Mouse (Mus musculus) forebrain, embryonic 11.5 days (tissue): Measurements from ENCODE around the gene Gnb5. TPM values are rescaled to one million over a fixed set of nuclear protein-coding genes. Genes with fewer than 3 reads are reported as not detected.

Experiments used
- ATAC-seq: fragments of 200-750 bp; cut with Nextera tagmentation; replicated peaks from 2 replicates; pipeline ENCODE4 v1.8.0; 2017; ENCODE audit warnings: moderate TSS enrichment; ENCODE audit not compliant: low FRiP score
- DNase-seq: peaks from one replicate; pipeline ENCODE4 v3.0.0-alpha.2; 2017; ENCODE audit warnings: low spot score
- H3K27ac ChIP-seq: fragments of 300-500 bp; sonication (generic); 2 replicates; pipeline ENCODE4 v1.5.1; 2014; ENCODE audit warnings: low read depth, low read length
- H3K27me3 ChIP-seq: fragments of 300-500 bp; sonication (generic); 2 replicates; pipeline ENCODE4 v1.6.1; 2014; ENCODE audit warnings: mild to moderate bottlenecking, low read length, mixed read lengths; ENCODE audit not compliant: control insufficient read depth, insufficient read depth
- H3K36me3 ChIP-seq: fragments of 300-500 bp; sonication (generic); 2 replicates; pipeline ENCODE4 v1.6.1; 2014; ENCODE audit warnings: mild to moderate bottlenecking, low read length, moderate library complexity, mixed read lengths; ENCODE audit not compliant: control insufficient read depth, insufficient read depth
- H3K4me1 ChIP-seq: fragments of 300-500 bp; sonication (generic); replicated peaks from 2 replicates; pipeline ENCODE4 v1.6.1; 2014; ENCODE audit warnings: low read length, mixed read lengths; ENCODE audit not compliant: control insufficient read depth, insufficient read depth
- H3K4me2 ChIP-seq: fragments of 300-500 bp; sonication (generic); 2 replicates; pipeline ENCODE4 v1.6.1; 2014; ENCODE audit warnings: low read depth, mild to moderate bottlenecking, low read length, moderate library complexity, mixed read lengths; ENCODE audit not compliant: severe bottlenecking
- H3K4me3 ChIP-seq: fragments of 300-500 bp; sonication (generic); 2 replicates; pipeline ENCODE4 v1.5.1; 2014; ENCODE audit warnings: low read depth, low read length
- H3K9ac ChIP-seq: fragments of 300-500 bp; sonication (generic); 2 replicates; pipeline ENCODE4 v1.6.1; 2014; ENCODE audit warnings: low read length
- H3K9me3 ChIP-seq: fragments of 300-500 bp; sonication (generic); 2 replicates; pipeline ENCODE4 v1.6.1; 2016; ENCODE audit warnings: low read length, mixed read lengths; ENCODE audit not compliant: control insufficient read depth
- WGBS: fragments of 180-500 bp; shearing (Covaris S2); extraction: QIAGEN DNeasy Blood & Tissue Kit; methylation state at CpG from one replicate; pipeline ENCODE4 v1.1.7; 2014; 5-methylcytosine and 5-hydroxymethylcytosine counted together
- polyA plus RNA-seq: library from polyadenylated mRNA; unstranded; fragments of >200 nt; fragmentation: Nextera tagmentation; extraction: Ambion mirVana; gene quantifications from 2 replicates; pipeline ENCODE4 v1.2.1, GENCODE M21; 2014

Gnb5 gene
- polyA plus RNA-seq, 1 experiment from 2014 or later = 34.1 TPM

DNA sequence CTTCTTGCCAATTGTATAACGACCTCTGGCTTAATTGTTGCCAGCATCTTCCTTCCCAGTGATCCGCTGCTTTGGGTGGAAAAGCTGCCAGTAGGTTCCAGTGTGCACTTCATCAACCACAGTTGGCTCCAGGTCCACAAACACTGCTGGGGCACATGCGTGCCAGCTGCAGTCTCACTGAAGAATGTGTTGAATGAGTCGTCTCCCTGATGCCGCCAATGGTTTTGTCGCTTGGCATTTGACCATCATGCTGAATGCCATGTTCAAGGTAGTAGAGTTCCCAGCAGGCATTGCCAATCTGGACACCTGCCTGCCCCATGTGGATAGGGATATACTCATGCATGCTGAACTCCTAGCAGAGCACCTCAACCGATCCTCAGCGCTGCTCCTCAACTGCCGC lies 69.5 kb downstream of the Gnb5 start:
- H3K4me1 ChIP-seq = no peaks in the 10 kb centered on the region
- H3K36me3 ChIP-seq = no peaks in the 10 kb centered on the region
- DNase-seq (no peak), ATAC-seq (no peak)
- no peaks in the 10 kb centered on the region; the same call in 1 of the 2 replicates for H3K9me3 ChIP-seq
- H3K4me3 ChIP-seq = no peak overlapping the region
- no peak overlapping the region for H3K27ac ChIP-seq
- no peak overlapping the region for H3K4me2 ChIP-seq
- no peak overlapping the region for H3K9ac ChIP-seq
- WGBS = 96% methylated on average over 9 of the region's 9 CpGs
- no peaks in the 10 kb centered on the region for H3K27me3 ChIP-seq

- H3K4me2 ChIP-seq = no peak overlapping the region
- H3K4me3 ChIP-seq = no peak overlapping the region
- no peaks in the 10 kb centered on the region for H3K9me3 ChIP-seq
- H3K9ac ChIP-seq = no peak overlapping the region
- WGBS = 65% methylated on average over 1 of the region's 1 CpGs
- H3K36me3 ChIP-seq = no peaks in the 10 kb centered on the region
- no peak overlapping the region for H3K27ac ChIP-seq
- ATAC-seq (no peak), DNase-seq (no peak)
- H3K27me3 ChIP-seq = no peaks in the 10 kb centered on the region
- no peaks in the 10 kb centered on the region for H3K4me1 ChIP-seq
Observed at GRCm38 (mm10) chr9:75376428-75376827, 70.3 kb downstream of the Gnb5 start.

- WGBS = 85% methylated on average over 2 of the region's 2 CpGs
- DNase-seq = no peak
Observed at GRCm38 (mm10) chr9:75378774-75379173, 72.7 kb downstream of the Gnb5 start.

DNA sequence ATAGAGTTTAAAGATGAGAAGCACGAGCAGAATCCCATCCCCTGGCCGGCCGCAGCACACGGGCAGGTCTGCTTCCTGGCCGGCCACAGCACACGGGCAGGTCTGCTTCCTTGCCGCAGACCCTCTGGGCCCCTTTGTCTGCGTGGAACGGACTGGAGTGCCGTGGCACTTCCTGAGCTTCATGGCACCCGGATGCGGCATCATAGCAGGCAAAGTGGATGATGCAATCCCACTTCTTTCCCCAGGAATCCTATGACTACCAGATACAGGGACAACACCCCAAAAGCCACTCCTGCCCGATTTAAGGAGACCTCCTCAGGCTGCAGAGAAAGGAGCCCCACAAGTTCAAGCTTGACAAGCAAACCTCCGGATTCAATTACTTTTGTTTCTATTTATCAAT lies 76.7 kb downstream of the Gnb5 start:
- DNase-seq = no peak
- Histone ChIP-seq H3K4me2 (no peak overlapping the region), H3K4me1 (no peaks in the 10 kb centered on the region), H3K27me3 (no peaks in the 10 kb centered on the region), H3K36me3 (peaks cover 3% of the 10 kb centered on the region), H3K27ac (no peak overlapping the region), H3K9me3 (no peaks in the 10 kb centered on the region), H3K9ac (no peak overlapping the region), H3K4me3 (no peak overlapping the region)
- 92% methylated on average over 14 of the region's 14 CpGs for WGBS
- ATAC-seq = no peak

More at GRCm38 (mm10) chr9:75378774-75379173, 72.7 kb downstream of the Gnb5 start:
- Histone ChIP-seq H3K9ac (no peak overlapping the region), H3K4me3 (no peak overlapping the region), H3K27ac (no peak overlapping the region), H3K4me1 (no peaks in the 10 kb centered on the region), H3K4me2 (no peak overlapping the region), H3K36me3 (no peaks in the 10 kb centered on the region), H3K27me3 (no peaks in the 10 kb centered on the region), H3K9me3 (no peaks in the 10 kb centered on the region)
- ATAC-seq = no peak

DNA sequence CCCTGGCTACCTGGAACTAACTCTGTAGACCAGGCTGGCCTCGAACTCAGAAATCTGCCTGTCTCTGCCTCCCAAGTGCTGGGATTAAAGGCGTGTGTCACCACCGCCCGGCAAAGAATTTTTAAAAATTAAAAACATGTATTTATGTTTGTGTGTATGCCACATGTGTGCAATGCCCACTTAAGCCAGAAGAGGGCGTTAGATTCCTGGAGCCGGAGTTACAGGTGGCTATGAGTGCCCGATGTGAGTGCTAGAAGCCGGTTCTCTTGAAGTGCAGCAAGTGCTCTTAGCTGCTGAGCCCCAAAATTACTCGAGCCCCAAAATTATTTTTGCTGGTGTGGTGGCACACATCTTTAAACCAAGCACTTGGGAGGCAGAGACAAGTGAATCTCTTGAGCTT lies 77.7 kb downstream of the Gnb5 start:
- Histone ChIP-seq H3K4me3 (no peak overlapping the region), H3K9me3 (no peaks in the 10 kb centered on the region), H3K9ac (no peak overlapping the region), H3K4me1 (no peaks in the 10 kb centered on the region), H3K27ac (no peak overlapping the region), H3K36me3 (peaks cover 3% of the 10 kb centered on the region), H3K27me3 (no peaks in the 10 kb centered on the region), H3K4me2 (no peak overlapping the region)
- no peak for ATAC-seq
- no peak for DNase-seq
- 84% methylated on average over 9 of the region's 9 CpGs for WGBS

GRCm38 (mm10) chr9:75384337-75384962 lies 78.4 kb downstream of the Gnb5 start:
- Histone ChIP-seq H3K4me2 (no peak overlapping the region), H3K9me3 (no peaks in the 10 kb centered on the region), H3K27ac (no peak overlapping the region), H3K4me3 (no peak overlapping the region), H3K9ac (no peak overlapping the region), H3K4me1 (no peaks in the 10 kb centered on the region), H3K36me3 (peaks cover 5% of the 10 kb centered on the region), H3K27me3 (no peaks in the 10 kb centered on the region)
- WGBS = 87% methylated on average over 3 of the region's 3 CpGs
- DNase-seq = no peak
- ATAC-seq = 0 out of 2 replicates have a peak, but pooled peaks have one; percentile 21

DNA sequence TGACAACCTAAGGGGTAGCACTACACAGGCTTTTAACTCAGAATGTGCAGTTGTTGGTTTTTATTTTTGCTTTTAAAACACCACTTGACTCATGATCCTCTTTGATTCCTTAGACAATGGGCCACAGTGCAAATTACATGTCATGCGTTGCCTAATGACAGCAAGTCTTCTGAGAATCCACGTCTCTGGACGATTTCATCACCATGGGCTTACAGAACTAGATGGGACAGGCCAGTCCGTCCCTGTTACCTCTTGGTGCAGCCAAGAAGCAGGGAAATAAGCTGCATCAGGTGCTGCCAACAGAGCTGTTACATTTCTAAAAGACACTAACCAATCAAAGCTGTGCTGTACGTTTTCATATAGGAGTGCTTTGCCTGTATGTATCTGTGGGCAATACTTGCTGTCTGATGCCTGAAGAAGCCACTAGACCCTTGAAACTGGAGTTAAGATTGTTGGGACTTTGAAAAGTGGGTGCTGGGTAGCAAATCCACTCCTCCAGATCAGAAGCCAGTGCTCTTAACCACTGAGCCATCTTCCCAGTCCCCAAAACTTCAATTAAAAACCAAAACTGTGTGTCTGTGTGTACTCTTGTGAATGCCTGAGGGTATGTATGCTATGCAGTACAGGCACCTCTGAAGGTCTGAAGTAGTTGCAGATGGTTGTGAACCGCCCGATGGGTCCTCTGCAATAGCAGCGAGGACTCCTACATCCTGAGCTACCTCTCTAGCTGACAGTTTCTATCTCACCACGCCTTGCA lies 79.3 kb downstream of the Gnb5 start:
- no peak overlapping the region for H3K27ac ChIP-seq
- H3K36me3 ChIP-seq = peaks cover 6% of the 10 kb centered on the region
- H3K9me3 ChIP-seq = no peaks in the 10 kb centered on the region
- H3K4me1 ChIP-seq = no peaks in the 10 kb centered on the region
- WGBS = 83% methylated on average over 9 of the region's 9 CpGs
- H3K9ac ChIP-seq = no peak overlapping the region
- no peaks in the 10 kb centered on the region for H3K27me3 ChIP-seq
- H3K4me3 ChIP-seq = no peak overlapping the region
- H3K4me2 ChIP-seq = no peak overlapping the region
- no peak for ATAC-seq
- no peak for DNase-seq

DNA sequence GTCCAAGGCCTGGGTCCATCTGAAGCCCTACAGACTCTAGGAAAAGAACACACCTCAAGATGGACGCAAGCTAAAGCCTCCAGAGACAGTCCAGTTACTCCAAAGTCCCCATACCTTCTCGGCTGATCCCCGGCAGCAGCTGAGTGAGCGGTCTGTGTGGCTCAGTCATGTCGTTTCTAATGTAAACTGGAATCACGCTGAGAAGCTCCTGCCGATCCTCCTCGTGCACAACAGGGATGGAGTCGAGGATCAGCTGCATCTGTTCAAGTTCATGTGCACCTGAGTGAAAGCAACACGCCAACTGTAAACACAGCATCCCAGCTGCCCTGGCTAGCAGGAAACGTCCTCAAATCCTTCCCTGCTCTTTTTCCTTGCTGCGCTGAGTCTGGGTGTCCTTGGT lies 87.2 kb downstream of the Gnb5 start:
- no peaks in the 10 kb centered on the region for H3K27me3 ChIP-seq
- H3K27ac ChIP-seq = no peak overlapping the region
- no peak overlapping the region for H3K4me2 ChIP-seq
- ATAC-seq (no peak), DNase-seq (no peak)
- H3K36me3 ChIP-seq = peaks cover 14% of the 10 kb centered on the region
- H3K9ac ChIP-seq = no peak overlapping the region
- H3K4me1 ChIP-seq = no peaks in the 10 kb centered on the region
- 86% methylated on average over 12 of the region's 12 CpGs for WGBS
- H3K4me3 ChIP-seq = no peak overlapping the region
- no peaks in the 10 kb centered on the region for H3K9me3 ChIP-seq
